Mouse (Mus musculus): ENCODE data around the gene Gm10406. TPM values are rescaled to one million over a fixed set of nuclear protein-coding genes. Genes with fewer than 3 reads are reported as not detected.
"Not testable (repeated sequence)": the region's sequence is repeated elsewhere in the genome, so short reads cannot be mapped to it uniquely, and the experiment has no call there.

The Gm10406 gene
- total RNA-seq (2012; rRNA removed) (not detected in 2 replicates), polyA plus RNA-seq (2012; ENCODE audit: insufficient read depth in 1 of 2, insufficient read length in 2 of 2, low read depth in 1 of 2, low replicate concordance in 2 of 2, missing spikeins in 1 of 2) (not detected)

- H3K4me3 ChIP-seq (ENCODE audit: control insufficient read depth in 1 of 2, insufficient read depth in 1 of 2, low read depth in 2 of 2, low read length in 2 of 2); H3K36me3 ChIP-seq (ENCODE audit: control insufficient read depth in 1 of 2, insufficient read depth in 2 of 2, low read length in 2 of 2); H3K27ac ChIP-seq (ENCODE audit: control insufficient read depth, low read depth, low read length); H3K9ac ChIP-seq (ENCODE audit: control insufficient read depth, low read depth, low read length, poor library complexity, severe bottlenecking); H3K4me1 ChIP-seq (ENCODE audit: control insufficient read depth in 1 of 2, insufficient read depth in 2 of 2, low read length in 2 of 2); H3K27me3 ChIP-seq (ENCODE audit: control insufficient read depth in 1 of 2, insufficient read depth in 2 of 2, low read length in 2 of 2); H3K79me2 ChIP-seq (ENCODE audit: control insufficient read depth, insufficient read depth, low read length, poor library complexity); DNase-seq (ENCODE audit: low read depth, low spot score); H3K9me3 ChIP-seq (replicated peaks; ENCODE audit: insufficient read depth, low read length): not testable (repeated sequence)
Observed at GRCm38 (mm10) chr14:7026781-7027749, at the start of gene Gm10406. Gene Gm10406, minus strand, starts transcription at chr14:7027449.

DNA sequence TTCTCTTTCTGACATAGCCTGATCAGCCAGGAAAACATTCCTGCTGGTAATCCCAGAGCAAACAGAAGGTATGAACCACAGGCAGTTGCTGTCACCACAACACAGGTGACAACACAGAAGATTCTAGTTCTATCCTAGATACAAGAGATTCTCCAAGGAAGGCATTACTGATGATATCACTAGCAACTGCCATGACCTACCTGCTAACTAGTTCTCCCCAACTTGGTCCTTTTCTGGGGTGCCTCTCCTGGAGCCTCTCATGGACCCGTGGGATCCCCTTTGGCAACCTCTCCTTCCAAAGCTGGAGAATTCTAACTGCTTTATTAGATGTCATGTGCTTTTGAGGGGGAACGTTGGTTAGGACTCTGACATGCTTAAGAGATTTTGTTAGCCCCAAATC is 17.6 kb upstream of the Gm10406 start, which contains the start of gene Gm3685:
TSS of gene Gm3685 (minus strand) at position 101 of the 400 bp plus-strand sequence.
- H3K9me3 ChIP-seq (replicated peaks; ENCODE audit: insufficient read depth, low read length); H3K27me3 ChIP-seq (ENCODE audit: control insufficient read depth in 1 of 2, insufficient read depth in 2 of 2, low read length in 2 of 2): not testable (repeated sequence)

DNA sequence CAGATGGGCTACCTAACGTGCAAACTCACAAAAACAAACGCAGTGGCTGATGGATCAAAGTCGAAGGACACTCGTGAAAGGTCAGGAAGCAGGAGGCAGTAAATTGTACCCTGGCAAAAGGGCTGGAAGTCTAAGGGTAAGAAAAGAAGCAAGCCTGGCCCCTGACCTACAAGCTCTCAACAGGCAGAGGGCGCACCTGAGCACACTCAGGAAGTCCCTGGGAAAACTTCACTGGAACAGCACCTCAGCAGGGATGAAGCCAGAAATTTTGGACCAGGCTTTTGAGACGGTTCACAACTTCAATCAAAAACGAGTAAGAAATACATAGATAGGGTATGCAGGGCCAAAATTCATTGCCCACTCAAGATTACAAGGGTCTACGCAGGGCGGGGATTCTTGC is 975 bp downstream of the Gm10406 start:
- H3K9ac ChIP-seq (ENCODE audit: control insufficient read depth, low read depth, low read length, poor library complexity, severe bottlenecking); H3K27me3 ChIP-seq (ENCODE audit: control insufficient read depth in 1 of 2, insufficient read depth in 2 of 2, low read length in 2 of 2); H3K36me3 ChIP-seq (ENCODE audit: control insufficient read depth in 1 of 2, insufficient read depth in 2 of 2, low read length in 2 of 2); DNase-seq (ENCODE audit: low read depth, low spot score); H3K4me1 ChIP-seq (ENCODE audit: control insufficient read depth in 1 of 2, insufficient read depth in 2 of 2, low read length in 2 of 2); H3K4me3 ChIP-seq (ENCODE audit: control insufficient read depth in 1 of 2, insufficient read depth in 1 of 2, low read depth in 2 of 2, low read length in 2 of 2); H3K9me3 ChIP-seq (replicated peaks; ENCODE audit: insufficient read depth, low read length); H3K27ac ChIP-seq (ENCODE audit: control insufficient read depth, low read depth, low read length); H3K79me2 ChIP-seq (ENCODE audit: control insufficient read depth, insufficient read depth, low read length, poor library complexity): not testable (repeated sequence)

More for the DNA sequence above, 17.6 kb upstream of the Gm10406 start, which contains the start of gene Gm3685:
- H3K4me1 ChIP-seq (ENCODE audit: control insufficient read depth in 1 of 2, insufficient read depth in 2 of 2, low read length in 2 of 2); DNase-seq (ENCODE audit: low read depth, low spot score); H3K36me3 ChIP-seq (ENCODE audit: control insufficient read depth in 1 of 2, insufficient read depth in 2 of 2, low read length in 2 of 2); H3K4me3 ChIP-seq (ENCODE audit: control insufficient read depth in 1 of 2, insufficient read depth in 1 of 2, low read depth in 2 of 2, low read length in 2 of 2); H3K27ac ChIP-seq (ENCODE audit: control insufficient read depth, low read depth, low read length); H3K9ac ChIP-seq (ENCODE audit: control insufficient read depth, low read depth, low read length, poor library complexity, severe bottlenecking); H3K79me2 ChIP-seq (ENCODE audit: control insufficient read depth, insufficient read depth, low read length, poor library complexity): not testable (repeated sequence)

DNA sequence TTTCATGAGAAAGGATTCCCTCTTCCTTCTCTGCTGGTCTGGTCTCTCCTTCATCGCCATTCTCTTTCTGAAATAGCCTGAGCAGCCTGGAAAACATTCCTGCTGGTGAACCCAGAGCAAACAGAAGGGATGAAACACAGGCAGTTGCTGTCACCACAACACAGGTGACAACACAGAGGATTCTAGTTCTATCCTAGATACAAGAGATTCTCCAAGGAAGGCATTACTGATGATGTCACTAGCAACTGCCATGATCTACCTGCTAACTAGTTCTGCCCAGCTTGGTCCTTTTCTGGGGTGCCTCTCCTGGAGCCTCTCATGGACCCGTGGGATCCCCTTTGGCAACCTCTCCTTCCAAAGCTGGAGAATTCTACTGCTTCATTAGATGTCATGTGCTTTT is 53.5 kb downstream of the Gm10406 start, which contains the start of gene Gm6356:
TSS of gene Gm6356 (minus strand) at position 101 of the 400 bp plus-strand sequence.
- not testable (repeated sequence) for H3K4me1 ChIP-seq (ENCODE audit: control insufficient read depth in 1 of 2, insufficient read depth in 2 of 2, low read length in 2 of 2); H3K36me3 ChIP-seq (ENCODE audit: control insufficient read depth in 1 of 2, insufficient read depth in 2 of 2, low read length in 2 of 2); DNase-seq (ENCODE audit: low read depth, low spot score); H3K27ac ChIP-seq (ENCODE audit: control insufficient read depth, low read depth, low read length); H3K9me3 ChIP-seq (replicated peaks; ENCODE audit: insufficient read depth, low read length); H3K4me3 ChIP-seq (ENCODE audit: control insufficient read depth in 1 of 2, insufficient read depth in 1 of 2, low read depth in 2 of 2, low read length in 2 of 2); H3K79me2 ChIP-seq (ENCODE audit: control insufficient read depth, insufficient read depth, low read length, poor library complexity); H3K27me3 ChIP-seq (ENCODE audit: control insufficient read depth in 1 of 2, insufficient read depth in 2 of 2, low read length in 2 of 2); H3K9ac ChIP-seq (ENCODE audit: control insufficient read depth, low read depth, low read length, poor library complexity, severe bottlenecking)

Other genes with a start within 250 kb of the Gm10406 start
- gene Gm3642, start 187.1 kb downstream of the Gm10406 start, total RNA-seq (2012; rRNA removed) = not detected in 2 replicates
- gene Gm3642, start 187.1 kb downstream of the Gm10406 start, polyA plus RNA-seq (2012; ENCODE audit: insufficient read depth in 1 of 2, insufficient read length in 2 of 2, low read depth in 1 of 2, low replicate concordance in 2 of 2, missing spikeins in 1 of 2) = not detected
- gene Gm3667, start 137.5 kb downstream of the Gm10406 start, total RNA-seq (2012; rRNA removed) = not detected in 2 replicates
- gene Gm3667, start 137.5 kb downstream of the Gm10406 start, polyA plus RNA-seq (2012; ENCODE audit: insufficient read depth in 1 of 2, insufficient read length in 2 of 2, low read depth in 1 of 2, low replicate concordance in 2 of 2, missing spikeins in 1 of 2) = not detected
- gene Gm6356, start 53.6 kb downstream of the Gm10406 start, total RNA-seq (2012; rRNA removed) = not detected in 2 replicates
- not detected for gene Gm6356, start 53.6 kb downstream of the Gm10406 start, polyA plus RNA-seq (2012; ENCODE audit: insufficient read depth in 1 of 2, insufficient read length in 2 of 2, low read depth in 1 of 2, low replicate concordance in 2 of 2, missing spikeins in 1 of 2)
- not detected in 2 replicates for gene Gm3685, start 17.5 kb upstream of the Gm10406 start, total RNA-seq (2012; rRNA removed)
- gene Gm3685, start 17.5 kb upstream of the Gm10406 start, polyA plus RNA-seq (2012; ENCODE audit: insufficient read depth in 1 of 2, insufficient read length in 2 of 2, low read depth in 1 of 2, low replicate concordance in 2 of 2, missing spikeins in 1 of 2) = not detected
- not detected in 2 replicates for gene Gm3696, start 73.2 kb upstream of the Gm10406 start, total RNA-seq (2012; rRNA removed)
- gene Gm3696, start 73.2 kb upstream of the Gm10406 start, polyA plus RNA-seq (2012; ENCODE audit: insufficient read depth in 1 of 2, insufficient read length in 2 of 2, low read depth in 1 of 2, low replicate concordance in 2 of 2, missing spikeins in 1 of 2) = not detected
- not detected in 2 replicates for gene Gm6676, start 98.0 kb upstream of the Gm10406 start, total RNA-seq (2012; rRNA removed)
- gene Gm6676, start 98.0 kb upstream of the Gm10406 start, polyA plus RNA-seq (2012; ENCODE audit: insufficient read depth in 1 of 2, insufficient read length in 2 of 2, low read depth in 1 of 2, low replicate concordance in 2 of 2, missing spikeins in 1 of 2) = not detected
- gene Gm3512, start 147.1 kb upstream of the Gm10406 start, total RNA-seq (2012; rRNA removed) = not detected in 2 replicates
- gene Gm3512, start 147.1 kb upstream of the Gm10406 start, polyA plus RNA-seq (2012; ENCODE audit: insufficient read depth in 1 of 2, insufficient read length in 2 of 2, low read depth in 1 of 2, low replicate concordance in 2 of 2, missing spikeins in 1 of 2) = not detected
- gene Gm16434, start 167.1 kb upstream of the Gm10406 start, total RNA-seq (2012; rRNA removed) = not detected in 2 replicates
- gene Gm16434, start 167.1 kb upstream of the Gm10406 start, polyA plus RNA-seq (2012; ENCODE audit: insufficient read depth in 1 of 2, insufficient read length in 2 of 2, low read depth in 1 of 2, low replicate concordance in 2 of 2, missing spikeins in 1 of 2) = not detected
- not detected in 2 replicates for gene Gm3727, start 237.3 kb upstream of the Gm10406 start, total RNA-seq (2012; rRNA removed)
- gene Gm3727, start 237.3 kb upstream of the Gm10406 start, polyA plus RNA-seq (2012; ENCODE audit: insufficient read depth in 1 of 2, insufficient read length in 2 of 2, low read depth in 1 of 2, low replicate concordance in 2 of 2, missing spikeins in 1 of 2) = not detected